Mouse (Mus musculus): ENCODE measurements around the gene Cth. TPM values are rescaled to one million over a fixed set of nuclear protein-coding genes. Genes with fewer than 3 reads are reported as not detected.
A peak's percentile ranks its signal among the peaks of the same experiment; 100 is the strongest.

Gene Cth
- polyA plus RNA-seq, 1 experiment: 147 TPM

GRCm38 (mm10) chr3:157929417-157929816 is 4.5 kb upstream of the Cth start:
- H3K36me3 ChIP-seq (ENCODE audit: control insufficient read depth, insufficient read depth, low read length): no peaks in the 10 kb centered on the region
- 97% methylated on average over 1 of the region's 1 CpGs for WGBS
- H3K4me3 ChIP-seq (ENCODE audit: insufficient read depth, low read depth, low read length): no peak overlapping the region
- H3K27ac ChIP-seq (ENCODE audit: insufficient read depth, low read depth, low read length): no peak overlapping the region
- no peaks in the 10 kb centered on the region for H3K4me1 ChIP-seq (ENCODE audit: control insufficient read depth, insufficient read depth, low read length)
- DNase-seq: no peak
- no peaks in the 10 kb centered on the region for H3K27me3 ChIP-seq (replicated peaks; ENCODE audit: control insufficient read depth, insufficient read depth, low read length)
- TF ChIP-seq POLR2A (IDR thresholded peaks at IDR 0.05; ENCODE audit: low read depth, low read length) (no peak), CTCF (conservative IDR thresholded peaks at IDR 0.05; ENCODE audit: insufficient read depth, insufficient read length, low read depth, low read length) (no peak)

GRCm38 (mm10) chr3:157928731-157929130 is 3.9 kb upstream of the Cth start:
- H3K4me3 ChIP-seq (ENCODE audit: insufficient read depth, low read depth, low read length): no peak overlapping the region
- H3K27me3 ChIP-seq (replicated peaks; ENCODE audit: control insufficient read depth, insufficient read depth, low read length): no peaks in the 10 kb centered on the region
- DNase-seq: no peak
- TF ChIP-seq CTCF (conservative IDR thresholded peaks at IDR 0.05; ENCODE audit: insufficient read depth, insufficient read length, low read depth, low read length): no peak
- TF ChIP-seq POLR2A (IDR thresholded peaks at IDR 0.05; ENCODE audit: low read depth, low read length): no peak
- 81% methylated on average over 2 of the region's 2 CpGs for WGBS
- H3K36me3 ChIP-seq (ENCODE audit: control insufficient read depth, insufficient read depth, low read length): no peaks in the 10 kb centered on the region
- H3K4me1 ChIP-seq (ENCODE audit: control insufficient read depth, insufficient read depth, low read length): no peaks in the 10 kb centered on the region; the same call in 1 of the 2 replicates
- no peak overlapping the region for H3K27ac ChIP-seq (ENCODE audit: insufficient read depth, low read depth, low read length)

- no peak for DNase-seq
- no peak for TF ChIP-seq CTCF (conservative IDR thresholded peaks at IDR 0.05; ENCODE audit: insufficient read depth, insufficient read length, low read depth, low read length)
- no peak for TF ChIP-seq POLR2A (IDR thresholded peaks at IDR 0.05; ENCODE audit: low read depth, low read length)
- Histone ChIP-seq H3K27me3 (replicated peaks; ENCODE audit: control insufficient read depth, insufficient read depth, low read length) (no peaks in the 10 kb centered on the region), H3K4me3 (ENCODE audit: insufficient read depth, low read depth, low read length) (no peak overlapping the region), H3K4me1 (ENCODE audit: control insufficient read depth, insufficient read depth, low read length) (peaks cover 6% of the 10 kb centered on the region; the same call in 1 of the 2 replicates), H3K36me3 (ENCODE audit: control insufficient read depth, insufficient read depth, low read length) (no peaks in the 10 kb centered on the region), H3K27ac (ENCODE audit: insufficient read depth, low read depth, low read length) (no peak overlapping the region)
- 45% methylated on average over 2 of the region's 2 CpGs for WGBS
Observed at GRCm38 (mm10) chr3:157926761-157927160, 1.9 kb upstream of the Cth start.

GRCm38 (mm10) chr3:157925706-157926510 is 1.0 kb upstream of the Cth start:
- H3K4me1 ChIP-seq (ENCODE audit: control insufficient read depth, insufficient read depth, low read length): peaks cover 6% of the 10 kb centered on the region; the same call in 1 of the 2 replicates
- no peaks in the 10 kb centered on the region for H3K27me3 ChIP-seq (replicated peaks; ENCODE audit: control insufficient read depth, insufficient read depth, low read length)
- 68% methylated on average over 14 of the region's 14 CpGs for WGBS
- H3K27ac ChIP-seq (ENCODE audit: insufficient read depth, low read depth, low read length): no peak overlapping the region
- H3K36me3 ChIP-seq (ENCODE audit: control insufficient read depth, insufficient read depth, low read length): no peaks in the 10 kb centered on the region
- peak; percentile 34 for DNase-seq
- no peak for TF ChIP-seq CTCF (conservative IDR thresholded peaks at IDR 0.05; ENCODE audit: insufficient read depth, insufficient read length, low read depth, low read length)
- no peak for TF ChIP-seq POLR2A (IDR thresholded peaks at IDR 0.05; ENCODE audit: low read depth, low read length)
- no peak overlapping the region for H3K4me3 ChIP-seq (ENCODE audit: insufficient read depth, low read depth, low read length)

- H3K27me3 ChIP-seq (replicated peaks; ENCODE audit: control insufficient read depth, insufficient read depth, low read length): no peaks in the 10 kb centered on the region
- H3K4me1 ChIP-seq (ENCODE audit: control insufficient read depth, insufficient read depth, low read length): peaks cover 9% of the 10 kb centered on the region; the same call in 1 of the 2 replicates
- H3K36me3 ChIP-seq (ENCODE audit: control insufficient read depth, insufficient read depth, low read length): peaks cover 5% of the 10 kb centered on the region; the same call in 1 of the 2 replicates
- no peak overlapping the region for H3K27ac ChIP-seq (ENCODE audit: insufficient read depth, low read depth, low read length)
- H3K4me3 ChIP-seq (ENCODE audit: insufficient read depth, low read depth, low read length): no peak overlapping the region
- TF ChIP-seq CTCF (conservative IDR thresholded peaks at IDR 0.05; ENCODE audit: insufficient read depth, insufficient read length, low read depth, low read length): no peak
- no peak for TF ChIP-seq POLR2A (IDR thresholded peaks at IDR 0.05; ENCODE audit: low read depth, low read length)
- 41% methylated on average over 3 of the region's 3 CpGs for WGBS
- DNase-seq: no peak
Observed at GRCm38 (mm10) chr3:157923268-157923835, 1.5 kb downstream of the Cth start.

- no peak for DNase-seq
- no peak for TF ChIP-seq CTCF (conservative IDR thresholded peaks at IDR 0.05; ENCODE audit: insufficient read depth, insufficient read length, low read depth, low read length)
- TF ChIP-seq POLR2A (IDR thresholded peaks at IDR 0.05; ENCODE audit: low read depth, low read length): no peak
- peaks cover 7% of the 10 kb centered on the region; the same call in 1 of the 2 replicates for H3K36me3 ChIP-seq (ENCODE audit: control insufficient read depth, insufficient read depth, low read length)
- WGBS: 80% methylated on average over 2 of the region's 2 CpGs
- no peak overlapping the region for H3K4me3 ChIP-seq (ENCODE audit: insufficient read depth, low read depth, low read length)
- no peak overlapping the region for H3K27ac ChIP-seq (ENCODE audit: insufficient read depth, low read depth, low read length)
- H3K4me1 ChIP-seq (ENCODE audit: control insufficient read depth, insufficient read depth, low read length): peaks cover 12% of the 10 kb centered on the region; the same call in 1 of the 2 replicates
- H3K27me3 ChIP-seq (replicated peaks; ENCODE audit: control insufficient read depth, insufficient read depth, low read length): no peaks in the 10 kb centered on the region
Observed at GRCm38 (mm10) chr3:157921376-157921775, 3.5 kb downstream of the Cth start.

GRCm38 (mm10) chr3:157916336-157916735 is 8.5 kb downstream of the Cth start:
- no peak overlapping the region for H3K4me3 ChIP-seq (ENCODE audit: insufficient read depth, low read depth, low read length)
- WGBS: 62% methylated on average over 4 of the region's 4 CpGs
- H3K4me1 ChIP-seq (ENCODE audit: control insufficient read depth, insufficient read depth, low read length): peaks cover 20% of the 10 kb centered on the region; the same call in 1 of the 2 replicates
- H3K27ac ChIP-seq (ENCODE audit: insufficient read depth, low read depth, low read length): peak overlapping the region; percentile 50; the same call in 1 of the 2 replicates
- peak; percentile 83 for DNase-seq
- no peaks in the 10 kb centered on the region for H3K27me3 ChIP-seq (replicated peaks; ENCODE audit: control insufficient read depth, insufficient read depth, low read length)
- peaks cover 9% of the 10 kb centered on the region; the same call in 1 of the 2 replicates for H3K36me3 ChIP-seq (ENCODE audit: control insufficient read depth, insufficient read depth, low read length)
- TF ChIP-seq POLR2A (IDR thresholded peaks at IDR 0.05; ENCODE audit: low read depth, low read length): no peak
- no peak for TF ChIP-seq CTCF (conservative IDR thresholded peaks at IDR 0.05; ENCODE audit: insufficient read depth, insufficient read length, low read depth, low read length)
